Mouse (Mus musculus) layer of hippocampus, adult 18-20 months (tissue): ENCODE measurements around the gene Ntrk2. TPM values are rescaled to one million over a fixed set of nuclear protein-coding genes. Genes with fewer than 3 reads are reported as not detected.

Source experiments
- DNase-seq, 2 experiments: peaks; one replicate each; pipeline ENCODE4 v3.0.0; 2022; ENCODE audit warnings: low spot score in 2 of 2
- total RNA-seq, 2 experiments: library from RNA; stranded (reverse); gene quantifications; 2 replicates each; pipeline ENCODE4 v1.2.3; 2021

Gene Ntrk2
- total RNA-seq, 2 experiments from 2014 or later = 333 to 338 TPM

- DNase-seq = no peak
Observed at GRCm38 (mm10) chr13:59181188-59181947, 375.0 kb downstream of the Ntrk2 start.

- DNase-seq = peak; percentile 31 to 63
Observed at GRCm38 (mm10) chr13:59182630-59183029, 376.3 kb downstream of the Ntrk2 start.

Other genes with a start within 250 kb of the Ntrk2 start
- under 1 TPM; 0.13 to 0.20 TPM for gene Slc28a3, start 195.7 kb upstream of the Ntrk2 start, total RNA-seq